Mouse (Mus musculus) brain, embryonic 14.5 days (tissue): Measurements from ENCODE around the gene Cyp2c38. TPM values are rescaled to one million over a fixed set of nuclear protein-coding genes. Genes with fewer than 3 reads are reported as not detected.
"Not testable (repeated sequence)": the region's sequence is repeated elsewhere in the genome, so short reads cannot be mapped to it uniquely, and the experiment has no call there.

Source experiments
- DNase-seq: peaks from one replicate; pipeline ENCODE4 v3.0.0-alpha.2; 2011; ENCODE audit warnings: low read depth
- CTCF ChIP-seq: fragments of 200-500 bp; IDR thresholded peaks from 2 replicates; pipeline ENCODE4 v1.5.1; 2012; ENCODE audit warnings: inconsistent platforms, mild to moderate bottlenecking, moderate library complexity, borderline replicate concordance; ENCODE audit not compliant: insufficient read depth, insufficient read length; ENCODE audit errors: extremely low read depth
- POLR2A ChIP-seq: fragments of 200-500 bp; IDR thresholded peaks from 2 replicates; pipeline ENCODE4 v1.6.1; 2012; ENCODE audit warnings: mild to moderate bottlenecking, inconsistent platforms, borderline replicate concordance; ENCODE audit not compliant: poor library complexity, insufficient read depth, insufficient read length, severe bottlenecking; ENCODE audit errors: extremely low read depth
- polyA plus RNA-seq: library from polyadenylated mRNA; depleted of rRNA; stranded (reverse); fragments of >200 nt; gene quantifications from 2 replicates; pipeline ENCODE4 v1.2.3, GENCODE M21; 2012; rRNA removed

Cyp2c38 gene
- not detected in 2 replicates for polyA plus RNA-seq

DNA sequence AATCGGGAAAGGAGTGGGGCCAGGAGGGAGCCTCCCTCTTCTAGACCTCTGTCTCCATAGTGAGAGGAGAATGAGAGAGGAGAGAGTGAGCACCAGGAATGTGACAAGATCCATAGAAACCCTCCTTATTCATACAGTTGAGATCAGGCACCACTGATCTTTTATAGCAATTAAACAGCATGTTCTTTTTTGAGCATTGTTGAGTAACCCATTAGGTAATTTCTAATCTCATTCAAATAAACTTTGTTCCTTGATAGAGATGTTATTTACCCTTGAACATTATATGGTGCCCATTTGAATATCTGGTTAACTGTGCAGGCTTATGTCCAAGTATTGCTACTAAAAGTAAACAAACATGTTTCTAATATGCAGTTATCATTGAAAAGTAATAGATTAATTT is at the start of gene Cyp2c38:
Cyp2c38 (minus strand) TSS at position 135 of the 400 bp plus-strand sequence.
- DNase-seq = no peak
- TF ChIP-seq CTCF = no peak
- no peak for TF ChIP-seq POLR2A

DNA sequence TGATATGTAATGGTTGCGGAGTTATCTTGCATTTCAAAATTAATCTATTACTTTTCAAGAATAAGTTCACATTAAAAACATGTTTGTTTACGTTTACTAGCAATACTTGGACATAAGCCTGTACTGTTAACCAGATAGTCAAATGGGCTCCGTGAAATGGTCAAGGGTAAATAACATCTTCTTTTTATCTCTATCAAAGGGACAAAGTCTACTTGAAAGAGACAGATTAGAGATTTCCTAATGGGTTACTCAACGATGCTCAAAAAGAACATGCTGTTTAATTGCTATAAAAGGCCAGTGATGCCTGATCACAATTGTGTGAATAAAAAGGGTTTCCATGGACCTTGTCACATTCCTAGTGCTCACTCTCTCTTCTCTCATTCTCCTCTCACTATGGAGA is 47.7 kb upstream of the Cyp2c38 start, which contains the start of gene Cyp2c39:
Cyp2c39 (plus strand) TSS at position 329 of the 400 bp plus-strand sequence.
- no peak for TF ChIP-seq CTCF
- no peak for DNase-seq

GRCm38 (mm10) chr19:39509533-39509932 is 46.7 kb upstream of the Cyp2c38 start:
- DNase-seq = no peak
- TF ChIP-seq POLR2A = no peak
- TF ChIP-seq CTCF = no peak

- no peak for TF ChIP-seq CTCF
- no peak for TF ChIP-seq POLR2A
- no peak for DNase-seq
These were observed 43.5 kb upstream of the Cyp2c38 start for GRCm38 (mm10) chr19:39506341-39506740.

DNA sequence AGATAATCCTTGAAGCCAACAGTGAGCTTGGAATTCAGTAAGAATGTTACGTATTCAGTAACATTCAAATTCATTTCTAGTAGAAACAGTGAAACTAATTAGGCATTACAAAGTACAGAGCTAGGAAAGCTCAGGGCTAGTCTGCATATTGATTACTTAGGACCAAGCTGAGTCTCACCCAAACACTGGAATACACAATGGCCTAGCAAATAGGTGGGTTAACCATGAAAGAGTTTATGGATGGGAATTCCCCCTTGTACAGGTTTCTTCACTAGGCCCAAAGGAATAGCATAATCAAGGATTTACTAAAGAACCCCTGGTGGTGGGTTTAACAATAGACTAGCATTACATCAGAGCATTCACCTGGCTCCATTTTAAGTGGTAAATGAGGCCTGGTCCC is 21.1 kb upstream of the Cyp2c38 start:
- DNase-seq = not testable (repeated sequence)

DNA sequence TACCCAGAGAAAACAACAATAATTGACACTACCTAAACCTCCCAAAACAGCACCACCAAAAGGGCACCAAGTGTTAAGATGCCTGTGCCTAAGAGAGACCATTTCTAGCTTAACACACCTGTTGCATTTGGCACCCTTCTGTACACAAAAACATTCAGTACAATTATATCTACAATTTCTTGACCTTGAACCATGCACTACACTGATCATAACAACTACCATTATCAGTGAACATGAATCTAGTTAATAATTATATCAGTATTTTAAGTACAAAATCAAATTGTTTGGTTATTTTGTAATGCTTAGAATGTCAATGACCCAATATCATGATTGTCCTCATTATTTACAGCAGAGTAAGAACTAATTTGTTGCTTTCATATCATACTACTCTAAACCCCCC is 1.0 kb upstream of the Cyp2c38 start:
- no peak for DNase-seq
- TF ChIP-seq POLR2A (no peak), CTCF (no peak)

Other genes starting within 250 kb of the Cyp2c38 start
- gene Cyp2c29, start 193.7 kb downstream of the Cyp2c38 start, polyA plus RNA-seq = not detected in 2 replicates
- gene Cyp2c39, start 47.8 kb upstream of the Cyp2c38 start, polyA plus RNA-seq = not detected in 2 replicates
- gene Cyp2c67, start 186.0 kb upstream of the Cyp2c38 start, polyA plus RNA-seq = not detected in 2 replicates